Mouse (Mus musculus) erythroblast, embryonic 14.5 days (primary cell): ENCODE measurements around the gene Fos.

Experiments
- GATA1 ChIP-seq: IDR thresholded peaks from 2 replicates; pipeline ENCODE4 v1.6.1; 2012; ENCODE audit warnings: low read length, inconsistent platforms, mixed read lengths
- TAL1 ChIP-seq: IDR thresholded peaks from 3 replicates; pipeline ENCODE4 v1.6.1; 2012; ENCODE audit warnings: low read length, inconsistent platforms, mixed read lengths

GRCm38 (mm10) chr12:85496755-85497154 is 23.1 kb downstream of the Fos start:
- TF ChIP-seq GATA1: no peak
- TF ChIP-seq TAL1: no peak
